Mouse (Mus musculus) MEL (cell line): ENCODE results near the gene Cadps.

Source experiments
- CHD2 ChIP-seq: IDR thresholded peaks from 2 replicates; pipeline ENCODE4 v1.6.1; 2011; ENCODE audit warnings: low read length, improper control_type of control experiment
- CTCF ChIP-seq, 3 experiments: IDR thresholded peaks in 2 of 3; conservative IDR thresholded peaks in 1 of 3; 2 replicates each; pipeline ENCODE4 v1.5.1; 2011 to 2012; ENCODE audit warnings: low read length in 3 of 3, low read depth in 2 of 3, mild to moderate bottlenecking in 2 of 3, improper control_type of control experiment in 1 of 3, inconsistent platforms in 1 of 3, mixed read lengths in 1 of 3, moderate library complexity in 1 of 3; ENCODE audit not compliant: control insufficient read depth in 1 of 3, insufficient read depth in 1 of 3, poor library complexity in 1 of 3, severe bottlenecking in 1 of 3
- E2F4 ChIP-seq: IDR thresholded peaks from 2 replicates; pipeline ENCODE4 v1.6.1; 2011; ENCODE audit warnings: low read depth, low read length, improper control_type of control experiment, borderline replicate concordance
- GATA1 ChIP-seq: IDR thresholded peaks from 2 replicates; pipeline ENCODE4 v1.6.1; 2011; ENCODE audit warnings: low read depth, low read length, improper control_type of control experiment
- JUND ChIP-seq: IDR thresholded peaks from 2 replicates; pipeline ENCODE4 v1.6.1; 2011; ENCODE audit warnings: low read depth, mild to moderate bottlenecking, improper control_type of control experiment, low read length
- MAZ ChIP-seq: IDR thresholded peaks from 2 replicates; pipeline ENCODE4 v1.6.1; 2012; ENCODE audit warnings: low read depth, mild to moderate bottlenecking, inconsistent platforms, low read length, improper control_type of control experiment
- MEF2A ChIP-seq: IDR thresholded peaks from 2 replicates; pipeline ENCODE4 v1.6.1; 2014; ENCODE audit warnings: low read depth, mild to moderate bottlenecking, inconsistent platforms, low read length, improper control_type of control experiment; ENCODE audit not compliant: poor library complexity, insufficient replicate concordance, severe bottlenecking; ENCODE audit errors: extremely low read depth
- NELFE ChIP-seq: IDR thresholded peaks from 2 replicates; pipeline ENCODE4 v1.6.1; 2011; ENCODE audit warnings: low read depth, low read length, improper control_type of control experiment
- POLR2A ChIP-seq, 2 experiments: IDR thresholded peaks; 2 replicates each; pipeline ENCODE4 v1.6.1; 2011 to 2012; ENCODE audit warnings: low read length in 2 of 2, mild to moderate bottlenecking in 2 of 2, control low read depth in 1 of 2, improper control_type of control experiment in 1 of 2, low read depth in 1 of 2, moderate library complexity in 1 of 2; ENCODE audit not compliant: control insufficient read depth in 1 of 2, insufficient read depth in 1 of 2, poor library complexity in 1 of 2
- POLR2AphosphoS5 ChIP-seq: IDR thresholded peaks from 2 replicates; pipeline ENCODE4 v1.6.1; 2012; ENCODE audit warnings: low read depth, borderline replicate concordance, mild to moderate bottlenecking, inconsistent platforms, low read length, moderate library complexity, mixed read lengths
- RAD21 ChIP-seq: IDR thresholded peaks from 2 replicates; pipeline ENCODE4 v1.6.1; 2011; ENCODE audit warnings: mild to moderate bottlenecking, low read depth, low read length, improper control_type of control experiment
- SIN3A ChIP-seq: IDR thresholded peaks from 2 replicates; pipeline ENCODE4 v1.6.1; 2012; ENCODE audit warnings: low read length, improper control_type of control experiment, inconsistent platforms
- SMC3 ChIP-seq: IDR thresholded peaks from 2 replicates; pipeline ENCODE4 v1.6.1; 2011; ENCODE audit warnings: low read depth, low read length, improper control_type of control experiment
- TCF12 ChIP-seq: IDR thresholded peaks from 2 replicates; pipeline ENCODE4 v1.6.1; 2014; ENCODE audit warnings: low read depth, mild to moderate bottlenecking, inconsistent platforms, low read length, improper control_type of control experiment, moderate library complexity

DNA sequence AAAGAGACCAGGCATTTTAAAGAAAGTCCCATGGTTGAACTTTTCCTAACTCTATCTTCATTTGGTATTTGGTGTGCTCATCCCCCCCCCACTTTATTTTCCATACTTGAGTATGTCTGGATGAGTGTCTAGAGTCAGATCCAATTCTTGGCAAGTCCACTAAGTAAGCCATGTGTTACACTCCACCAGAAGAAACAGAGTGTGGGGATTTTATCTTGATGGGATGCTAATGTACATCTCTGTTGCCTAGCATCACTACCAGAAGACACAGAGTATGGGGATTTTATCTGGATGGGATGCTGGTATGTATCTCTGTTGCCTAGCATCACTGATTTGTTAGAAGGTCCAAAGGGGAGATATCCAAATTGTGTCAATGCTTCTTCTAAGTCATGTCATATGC lies 24.0 kb downstream of the Cadps start:
- TF ChIP-seq CHD2 (no peak), CTCF (IDR thresholded peaks at IDR 0.05 in 2 of 3, conservative IDR thresholded peaks at IDR 0.05 in 1 of 3; ENCODE audit: control insufficient read depth in 1 of 3, insufficient read depth in 1 of 3, low read depth in 2 of 3, low read length in 3 of 3, poor library complexity in 1 of 3, severe bottlenecking in 1 of 3) (no peak), POLR2A (IDR thresholded peaks at IDR 0.05; ENCODE audit: control insufficient read depth in 1 of 2, insufficient read depth in 1 of 2, low read depth in 1 of 2, low read length in 2 of 2, poor library complexity in 1 of 2) (no peak), MAZ (no peak), E2F4 (no peak), NELFE (no peak), JUND (no peak), SIN3A (no peak), RAD21 (no peak), GATA1 (no peak), SMC3 (no peak), TCF12 (no peak), POLR2AphosphoS5 (no peak), MEF2A (no peak)
